Mouse (Mus musculus) testis, adult 2 months (tissue): ENCODE measurements around the gene Spsb4. TPM values are rescaled to one million over a fixed set of nuclear protein-coding genes. Genes with fewer than 3 reads are reported as not detected.

ENCODE experiments used
- H3K27ac ChIP-seq: fragments of 200-500 bp; 2 replicates; pipeline ENCODE4 v1.5.1; 2012; ENCODE audit warnings: low read depth, low read length; ENCODE audit not compliant: control insufficient read depth, insufficient read depth
- H3K27me3 ChIP-seq: fragments of 200-500 bp; 2 replicates; pipeline ENCODE4 v1.6.1; 2012; ENCODE audit warnings: mild to moderate bottlenecking, low read length, moderate library complexity; ENCODE audit not compliant: control insufficient read depth, insufficient read depth
- H3K36me3 ChIP-seq: fragments of 200-500 bp; 2 replicates; pipeline ENCODE4 v1.6.1; 2012; ENCODE audit warnings: mild to moderate bottlenecking, low read length; ENCODE audit not compliant: control insufficient read depth, insufficient read depth
- H3K4me1 ChIP-seq: fragments of 200-500 bp; 2 replicates; pipeline ENCODE4 v1.6.1; 2012; ENCODE audit warnings: low read length; ENCODE audit not compliant: control insufficient read depth, insufficient read depth
- H3K4me3 ChIP-seq: fragments of 200-500 bp; 2 replicates; pipeline ENCODE4 v1.5.1; 2012; ENCODE audit warnings: low read depth, mild to moderate bottlenecking, low read length, moderate library complexity, mixed read lengths; ENCODE audit not compliant: control insufficient read depth
- CTCF ChIP-seq: fragments of 200-500 bp; IDR thresholded peaks from 2 replicates; pipeline ENCODE4 v1.5.1; 2012; ENCODE audit warnings: low read depth, mild to moderate bottlenecking, inconsistent platforms, low read length, moderate library complexity; ENCODE audit not compliant: control insufficient read depth, insufficient read depth, insufficient replicate concordance
- POLR2A ChIP-seq: fragments of 200-500 bp; IDR thresholded peaks from 2 replicates; pipeline ENCODE4 v1.6.1; 2012; ENCODE audit warnings: low read depth, mild to moderate bottlenecking, inconsistent platforms, low read length, moderate library complexity; ENCODE audit not compliant: control insufficient read depth
- polyA plus RNA-seq: library from polyadenylated mRNA; depleted of rRNA; stranded (reverse); fragments of >200 nt; gene quantifications from 2 replicates; pipeline ENCODE4 v1.2.3, GENCODE M21; 2012

Gene Spsb4
- polyA plus RNA-seq, 1 experiment, result 0.91 TPM

DNA sequence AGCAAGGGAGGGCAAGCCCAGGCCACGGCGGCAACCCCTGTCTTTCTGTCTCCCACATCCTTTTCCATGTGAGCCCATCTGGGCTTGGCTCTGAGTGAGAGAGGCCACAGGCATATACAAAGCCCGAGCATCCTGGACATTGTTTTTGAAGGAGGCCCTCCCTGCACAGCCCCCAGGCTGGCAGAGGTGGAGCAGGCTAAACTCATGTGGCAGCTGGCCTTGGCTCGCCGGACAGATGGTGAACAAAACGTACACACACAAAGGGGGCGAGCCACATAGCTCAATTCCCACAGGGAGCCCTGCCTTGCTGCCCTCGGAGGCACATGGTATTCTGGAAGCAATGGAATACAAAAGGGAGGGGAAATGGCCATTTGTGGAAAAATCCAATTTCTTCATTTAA lies 32.5 kb upstream of the Spsb4 start:
- Histone ChIP-seq H3K4me1 (peaks cover 2% of the 10 kb centered on the region), H3K4me3 (no peak overlapping the region), H3K36me3 (no peaks in the 10 kb centered on the region), H3K27ac (no peak overlapping the region), H3K27me3 (no peaks in the 10 kb centered on the region)
- TF ChIP-seq CTCF (no peak), POLR2A (no peak)

DNA sequence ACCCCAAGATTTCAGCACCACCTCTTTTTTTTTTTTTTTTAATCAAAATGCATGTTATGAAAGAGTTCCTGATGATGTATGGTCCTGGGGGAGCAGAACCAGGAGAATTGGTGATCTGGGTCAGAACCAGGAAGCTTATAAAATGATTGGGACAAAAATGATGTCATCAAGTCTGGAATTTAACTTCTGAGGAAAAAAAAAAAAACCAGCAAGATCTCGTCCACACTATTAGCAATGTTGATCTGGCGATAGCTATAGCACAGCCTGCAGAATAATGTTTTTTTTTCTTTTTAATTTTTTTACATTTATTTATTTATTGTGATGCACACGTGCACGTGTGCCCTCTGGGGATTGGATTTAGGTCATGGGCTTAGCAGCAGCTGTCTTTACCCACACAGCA lies 27.6 kb upstream of the Spsb4 start:
- TF ChIP-seq POLR2A, result no peak
- TF ChIP-seq CTCF, result no peak
- Histone ChIP-seq H3K4me1 (peaks cover 2% of the 10 kb centered on the region), H3K27ac (no peak overlapping the region), H3K4me3 (no peak overlapping the region), H3K36me3 (no peaks in the 10 kb centered on the region), H3K27me3 (no peaks in the 10 kb centered on the region)

DNA sequence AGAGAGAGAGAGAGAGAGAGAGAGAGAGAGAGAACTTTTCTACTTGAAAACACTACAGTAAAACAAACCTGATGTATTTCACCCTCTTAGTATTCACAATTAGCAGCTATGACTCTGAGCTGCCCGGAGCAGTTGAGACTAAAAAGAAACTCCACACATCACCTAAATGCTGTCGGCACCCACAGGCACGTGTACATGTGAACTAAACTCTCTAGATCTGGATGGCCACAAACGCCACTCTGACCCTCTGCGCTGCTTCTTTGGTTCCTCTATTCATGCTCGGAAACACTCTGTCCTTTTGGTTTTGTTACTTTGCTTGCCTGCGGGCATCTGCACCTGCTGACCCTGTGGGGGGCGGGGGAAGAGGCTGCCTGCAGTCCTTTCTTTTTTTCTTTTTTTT lies 23.0 kb upstream of the Spsb4 start:
- no peaks in the 10 kb centered on the region for H3K27me3 ChIP-seq
- H3K27ac ChIP-seq, result no peak overlapping the region
- no peaks in the 10 kb centered on the region for H3K36me3 ChIP-seq
- no peak overlapping the region for H3K4me3 ChIP-seq
- TF ChIP-seq POLR2A (no peak), CTCF (no peak)
- no peaks in the 10 kb centered on the region for H3K4me1 ChIP-seq

DNA sequence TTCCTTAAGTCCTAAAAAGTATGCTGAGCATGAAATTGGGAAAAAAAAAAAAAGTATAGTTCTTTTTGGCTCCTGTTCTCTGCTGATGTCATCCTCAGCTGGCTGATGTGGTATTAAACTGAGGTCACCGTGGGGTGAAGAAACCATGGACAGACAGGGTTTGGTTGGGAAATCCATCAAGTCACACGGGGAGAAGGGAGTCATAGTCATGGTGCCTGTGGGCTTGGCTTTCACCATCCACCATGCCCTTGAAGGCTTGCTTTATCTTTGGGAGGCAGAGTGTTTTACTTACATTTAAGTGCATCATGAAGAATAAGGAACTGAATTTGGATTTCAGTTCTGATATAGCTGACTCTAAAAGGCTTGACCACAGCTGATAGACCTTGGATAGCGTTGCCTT lies 19.4 kb upstream of the Spsb4 start:
- Histone ChIP-seq H3K27ac (no peak overlapping the region), H3K4me3 (no peak overlapping the region), H3K36me3 (no peaks in the 10 kb centered on the region), H3K27me3 (no peaks in the 10 kb centered on the region), H3K4me1 (no peaks in the 10 kb centered on the region)
- no peak for TF ChIP-seq CTCF
- TF ChIP-seq POLR2A, result no peak

DNA sequence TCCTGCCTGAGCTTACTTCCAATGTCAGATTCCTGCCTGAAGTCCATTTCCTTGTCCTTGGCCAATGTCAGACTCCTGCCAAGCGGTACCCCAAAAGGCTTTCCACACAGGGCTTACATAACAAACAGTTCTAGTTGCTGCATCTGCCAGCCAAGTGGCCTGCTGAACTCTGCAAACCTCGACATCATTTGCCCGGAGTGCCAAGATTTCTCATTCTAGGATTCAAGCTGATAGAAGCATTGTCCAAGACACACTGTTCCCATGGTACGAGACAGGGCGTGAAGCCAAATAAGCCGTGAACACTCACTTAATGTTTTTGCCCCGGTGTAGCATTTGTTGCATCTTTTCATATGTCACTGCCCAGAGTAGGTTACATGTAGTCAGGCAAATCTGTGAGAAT lies 18.0 kb upstream of the Spsb4 start:
- TF ChIP-seq POLR2A (no peak), CTCF (no peak)
- no peaks in the 10 kb centered on the region for H3K36me3 ChIP-seq
- no peaks in the 10 kb centered on the region for H3K27me3 ChIP-seq
- no peak overlapping the region for H3K27ac ChIP-seq
- no peak overlapping the region for H3K4me3 ChIP-seq
- no peaks in the 10 kb centered on the region for H3K4me1 ChIP-seq

DNA sequence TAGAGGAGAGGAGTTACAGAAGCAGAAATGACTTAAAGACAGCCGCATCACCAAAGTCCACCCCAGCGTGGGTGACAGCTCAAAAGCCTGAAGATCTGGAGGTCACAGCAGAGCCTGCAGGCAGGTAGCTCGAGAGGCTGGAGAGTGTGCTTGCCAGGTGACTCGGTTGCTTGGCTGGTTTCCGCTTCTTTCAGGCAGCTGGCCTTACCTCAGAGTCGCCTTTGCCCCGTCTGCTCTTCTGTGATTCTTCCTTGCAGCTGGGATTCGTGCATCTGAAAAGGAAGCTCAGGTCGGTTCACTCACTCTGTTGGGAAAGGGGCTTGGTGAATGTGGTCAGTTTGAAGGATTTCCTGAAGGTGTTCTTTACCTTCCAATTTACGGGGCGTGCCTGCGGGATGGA lies 8.7 kb upstream of the Spsb4 start:
- Histone ChIP-seq H3K27me3 (no peaks in the 10 kb centered on the region), H3K36me3 (no peaks in the 10 kb centered on the region), H3K4me1 (0 out of 2 replicates have a peak, but pooled peaks cover 2% of the 10 kb centered on the region), H3K27ac (no peak overlapping the region), H3K4me3 (no peak overlapping the region)
- no peak for TF ChIP-seq POLR2A
- no peak for TF ChIP-seq CTCF

DNA sequence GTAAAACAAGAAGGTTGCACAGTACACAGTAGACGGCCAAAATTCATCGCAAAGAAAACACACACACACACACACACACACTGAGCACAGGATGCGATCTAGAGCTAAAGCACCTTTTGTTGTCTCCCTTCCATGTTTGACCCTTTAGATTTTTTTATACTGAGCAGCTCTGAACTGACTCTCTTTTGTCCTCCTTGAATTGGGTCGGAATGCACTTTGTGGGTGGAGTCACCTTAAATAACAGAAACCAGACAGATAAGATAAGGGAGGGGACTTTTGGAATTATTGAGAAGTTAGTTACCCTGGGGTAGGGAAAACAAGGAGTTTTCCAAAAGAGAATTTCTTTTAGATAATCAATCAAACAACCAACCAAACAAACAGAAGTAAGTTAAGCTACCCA lies 7.4 kb upstream of the Spsb4 start:
- no peak for TF ChIP-seq CTCF
- no peak for TF ChIP-seq POLR2A
- H3K36me3 ChIP-seq, result no peaks in the 10 kb centered on the region
- H3K27me3 ChIP-seq, result no peaks in the 10 kb centered on the region
- 0 out of 2 replicates have a peak, but pooled peaks cover 2% of the 10 kb centered on the region for H3K4me1 ChIP-seq
- H3K4me3 ChIP-seq, result no peak overlapping the region
- no peak overlapping the region for H3K27ac ChIP-seq

DNA sequence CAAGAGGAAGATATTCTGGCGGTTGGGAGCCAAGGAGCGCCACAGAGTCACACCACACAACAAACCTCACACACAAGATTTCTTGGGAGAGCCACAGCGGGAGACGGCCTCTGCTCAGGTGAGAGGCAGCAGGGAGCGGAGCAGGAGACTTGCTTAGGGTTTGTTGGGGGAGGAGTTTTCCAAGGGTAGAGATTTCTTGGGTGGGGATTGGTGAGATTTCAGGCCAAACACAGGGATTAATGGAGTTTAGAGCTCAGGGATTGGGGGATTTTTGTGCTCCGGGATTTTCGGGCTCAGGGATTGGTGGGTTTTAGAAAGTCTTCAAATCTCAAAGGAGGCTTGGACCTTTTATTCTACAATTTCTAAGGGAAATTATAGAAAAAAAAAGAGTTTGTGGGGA lies 5.8 kb upstream of the Spsb4 start:
- 0 out of 2 replicates have a peak, but pooled peaks cover 2% of the 10 kb centered on the region for H3K4me1 ChIP-seq
- H3K27ac ChIP-seq, result no peak overlapping the region
- H3K27me3 ChIP-seq, result no peaks in the 10 kb centered on the region
- TF ChIP-seq POLR2A, result no peak
- no peak for TF ChIP-seq CTCF
- no peak overlapping the region for H3K4me3 ChIP-seq
- no peaks in the 10 kb centered on the region for H3K36me3 ChIP-seq
